Mouse (Mus musculus) cortical plate, adult 2 months (tissue): ENCODE results near the gene Etv6.

Experiments used
- CTCF ChIP-seq: fragments of 200-500 bp; IDR thresholded peaks from 2 replicates; pipeline ENCODE4 v1.5.1; 2011; ENCODE audit warnings: mild to moderate bottlenecking, control low read depth, low read length; ENCODE audit not compliant: insufficient read depth; ENCODE audit errors: extremely low read depth
- POLR2A ChIP-seq: fragments of 200-500 bp; IDR thresholded peaks from 2 replicates; pipeline ENCODE4 v1.6.1; 2011; ENCODE audit warnings: mild to moderate bottlenecking, low read length, control low read depth; ENCODE audit not compliant: insufficient read depth; ENCODE audit errors: extremely low read depth

GRCm38 (mm10) chr6:134051950-134052349 lies 16.4 kb downstream of the Etv6 start:
- no peak for TF ChIP-seq CTCF
- TF ChIP-seq POLR2A: no peak
